Mouse (Mus musculus): ENCODE data around the gene Jarid2.

The Jarid2 gene

GRCm38 (mm10) chr13:44780506-44780905 lies 51.2 kb downstream of the Jarid2 start:
- no peak for DNase-seq (ENCODE audit: low spot score)

GRCm38 (mm10) chr13:44781126-44781525 lies 51.9 kb downstream of the Jarid2 start:
- DNase-seq (ENCODE audit: low spot score): no peak

GRCm38 (mm10) chr13:44784551-44784950 lies 55.3 kb downstream of the Jarid2 start:
- no peak for DNase-seq (ENCODE audit: low spot score)

GRCm38 (mm10) chr13:44786291-44786690 lies 57.0 kb downstream of the Jarid2 start:
- DNase-seq (ENCODE audit: low spot score): peak; percentile 78

GRCm38 (mm10) chr13:44788352-44789125 lies 59.3 kb downstream of the Jarid2 start:
- no peak for DNase-seq (ENCODE audit: low spot score)

GRCm38 (mm10) chr13:44789982-44790381 lies 60.7 kb downstream of the Jarid2 start:
- DNase-seq (ENCODE audit: low spot score): no peak

GRCm38 (mm10) chr13:44792361-44792892 lies 63.2 kb downstream of the Jarid2 start:
- no peak for DNase-seq (ENCODE audit: low spot score)

- DNase-seq (ENCODE audit: low spot score): peak; percentile 69
Observed at GRCm38 (mm10) chr13:44795891-44796290, 66.6 kb downstream of the Jarid2 start.

GRCm38 (mm10) chr13:44796775-44797174 lies 67.5 kb downstream of the Jarid2 start:
- no peak for DNase-seq (ENCODE audit: low spot score)

- no peak for DNase-seq (ENCODE audit: low spot score)
Observed at GRCm38 (mm10) chr13:44798280-44798679, 69.0 kb downstream of the Jarid2 start.

GRCm38 (mm10) chr13:44799166-44799565 lies 69.9 kb downstream of the Jarid2 start:
- no peak for DNase-seq (ENCODE audit: low spot score)

GRCm38 (mm10) chr13:44800059-44800458 lies 70.8 kb downstream of the Jarid2 start:
- DNase-seq (ENCODE audit: low spot score): no peak

- peak; percentile 61 for DNase-seq (ENCODE audit: low spot score)
Observed at GRCm38 (mm10) chr13:44804876-44805275, 75.6 kb downstream of the Jarid2 start.

GRCm38 (mm10) chr13:44808307-44808706 lies 79.0 kb downstream of the Jarid2 start:
- DNase-seq (ENCODE audit: low spot score): no peak

GRCm38 (mm10) chr13:44811021-44811420 lies 81.7 kb downstream of the Jarid2 start:
- no peak for DNase-seq (ENCODE audit: low spot score)

GRCm38 (mm10) chr13:44811601-44812000 lies 82.3 kb downstream of the Jarid2 start:
- DNase-seq (ENCODE audit: low spot score): no peak

- no peak for DNase-seq (ENCODE audit: low spot score)
Observed at GRCm38 (mm10) chr13:44812381-44812780, 83.1 kb downstream of the Jarid2 start.

GRCm38 (mm10) chr13:44819400-44819799 lies 90.1 kb downstream of the Jarid2 start:
- peak; percentile 38 for DNase-seq (ENCODE audit: low spot score)

GRCm38 (mm10) chr13:44822578-44822977 lies 93.3 kb downstream of the Jarid2 start:
- DNase-seq (ENCODE audit: low spot score): no peak

GRCm38 (mm10) chr13:44828903-44829302 lies 99.6 kb downstream of the Jarid2 start:
- no peak for DNase-seq (ENCODE audit: low spot score)

GRCm38 (mm10) chr13:44832104-44832503 lies 102.8 kb downstream of the Jarid2 start:
- no peak for DNase-seq (ENCODE audit: low spot score)

- no peak for DNase-seq (ENCODE audit: low spot score)
Observed at GRCm38 (mm10) chr13:44832866-44833265, 103.6 kb downstream of the Jarid2 start.

GRCm38 (mm10) chr13:44833353-44833752 lies 104.1 kb downstream of the Jarid2 start:
- DNase-seq (ENCODE audit: low spot score): peak; percentile 81

- DNase-seq (ENCODE audit: low spot score): no peak
Observed at GRCm38 (mm10) chr13:44837445-44837844, 108.2 kb downstream of the Jarid2 start.
